Mouse (Mus musculus) brain, embryonic 14.5 days (tissue): ENCODE data around the gene Spag6.

Source experiments
- CTCF ChIP-seq: fragments of 200-500 bp; IDR thresholded peaks from 2 replicates; pipeline ENCODE4 v1.5.1; 2012; ENCODE audit warnings: inconsistent platforms, mild to moderate bottlenecking, moderate library complexity, borderline replicate concordance; ENCODE audit not compliant: insufficient read depth, insufficient read length; ENCODE audit errors: extremely low read depth
- POLR2A ChIP-seq: fragments of 200-500 bp; IDR thresholded peaks from 2 replicates; pipeline ENCODE4 v1.6.1; 2012; ENCODE audit warnings: mild to moderate bottlenecking, inconsistent platforms, borderline replicate concordance; ENCODE audit not compliant: poor library complexity, insufficient read depth, insufficient read length, severe bottlenecking; ENCODE audit errors: extremely low read depth

DNA sequence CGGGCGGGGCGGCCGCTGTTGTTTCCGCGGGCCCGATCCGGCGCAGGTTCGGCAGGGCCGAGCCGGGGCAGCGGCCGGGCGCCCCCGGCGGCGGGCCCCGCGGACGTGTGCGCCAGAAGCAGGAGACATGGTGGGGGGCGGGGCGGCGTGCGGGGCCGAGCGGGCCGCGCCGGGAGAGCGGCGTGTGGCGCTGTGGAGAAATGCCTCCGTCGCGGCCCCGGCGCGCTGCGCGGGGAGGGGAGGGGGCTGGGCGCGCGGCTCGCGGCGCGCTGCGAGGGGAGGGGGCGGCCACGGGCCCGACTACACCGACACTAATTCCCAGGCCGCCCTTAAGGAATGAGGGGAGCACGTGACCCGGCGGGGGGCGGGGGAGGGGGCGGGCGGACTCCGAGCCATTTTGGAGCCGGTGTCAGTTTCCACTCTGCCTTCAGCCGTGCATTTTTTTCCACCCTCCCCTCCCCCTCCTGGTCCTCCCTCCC, 17.3 kb upstream of the Spag6 start:
- TF ChIP-seq CTCF (no peak), POLR2A (0 out of 2 replicates have a peak, but pooled peaks have one; percentile 23)
